Mouse (Mus musculus) kidney, adult 2 months (tissue): ENCODE data around the gene Anks1. TPM values are rescaled to one million over a fixed set of nuclear protein-coding genes. Genes with fewer than 3 reads are reported as not detected.

Experiments
- DNase-seq: peaks from one replicate; pipeline ENCODE4 v3.0.0; 2021
- H3K27ac ChIP-seq: fragments of 200-500 bp; 2 replicates; pipeline ENCODE4 v1.5.1; 2012; ENCODE audit warnings: low read depth, low read length, control low read depth, inconsistent platforms; ENCODE audit not compliant: insufficient read depth
- H3K27me3 ChIP-seq: fragments of 200-500 bp; replicated peaks from 2 replicates; pipeline ENCODE4 v1.6.1; 2012; ENCODE audit warnings: mild to moderate bottlenecking, moderate library complexity, low read length, inconsistent platforms; ENCODE audit not compliant: control insufficient read depth, insufficient read depth
- H3K36me3 ChIP-seq: fragments of 200-500 bp; 2 replicates; pipeline ENCODE4 v1.6.1; 2012; ENCODE audit warnings: mild to moderate bottlenecking, moderate library complexity, low read length, inconsistent platforms; ENCODE audit not compliant: control insufficient read depth, insufficient read depth
- H3K4me1 ChIP-seq: fragments of 200-500 bp; 2 replicates; pipeline ENCODE4 v1.6.1; 2011; ENCODE audit warnings: low read length; ENCODE audit not compliant: control insufficient read depth, insufficient read depth
- H3K4me3 ChIP-seq: fragments of 200-500 bp; 2 replicates; pipeline ENCODE4 v1.5.1; 2011; ENCODE audit warnings: mild to moderate bottlenecking, low read depth, low read length, control low read depth; ENCODE audit not compliant: insufficient read depth
- CTCF ChIP-seq: fragments of 200-500 bp; conservative IDR thresholded peaks from 2 replicates; pipeline ENCODE4 v1.5.1; 2011; ENCODE audit warnings: low read depth, mild to moderate bottlenecking, control low read depth, low read length, moderate library complexity, mixed read lengths; ENCODE audit not compliant: insufficient read depth, insufficient read length
- POLR2A ChIP-seq: fragments of 200-500 bp; IDR thresholded peaks from one replicate; pipeline ENCODE4 v1.6.1; 2011; ENCODE audit warnings: low read depth, low read length, control low read depth
- WGBS: fragments of 180-500 bp; shearing (Covaris S2); methylation state at CpG from one replicate; pipeline ENCODE4 v1.1.7; 2018; 5-methylcytosine and 5-hydroxymethylcytosine counted together
- polyA plus RNA-seq: library from polyadenylated mRNA; depleted of rRNA; stranded (reverse); fragments of >200 nt; gene quantifications from 2 replicates; pipeline ENCODE4 v1.2.3, GENCODE M21; 2012; rRNA removed

Gene Anks1
- polyA plus RNA-seq, 1 experiment: 36.7 TPM

GRCm38 (mm10) chr17:28101284-28101887, 192.3 kb downstream of the Anks1 start:
- Histone ChIP-seq H3K27me3 (no peaks in the 10 kb centered on the region), H3K27ac (no peak overlapping the region), H3K36me3 (no peaks in the 10 kb centered on the region), H3K4me1 (no peaks in the 10 kb centered on the region), H3K4me3 (no peak overlapping the region)
- 34% methylated on average over 12 of the region's 12 CpGs for WGBS
- DNase-seq: no peak
- TF ChIP-seq CTCF: no peak
- no peak for TF ChIP-seq POLR2A

GRCm38 (mm10) chr17:28101902-28102319, 192.8 kb downstream of the Anks1 start:
- Histone ChIP-seq H3K4me1 (no peaks in the 10 kb centered on the region), H3K4me3 (no peak overlapping the region), H3K36me3 (no peaks in the 10 kb centered on the region), H3K27me3 (no peaks in the 10 kb centered on the region), H3K27ac (no peak overlapping the region)
- TF ChIP-seq CTCF: no peak
- TF ChIP-seq POLR2A: no peak
- no peak for DNase-seq
- WGBS: 52% methylated on average over 10 of the region's 10 CpGs

DNA sequence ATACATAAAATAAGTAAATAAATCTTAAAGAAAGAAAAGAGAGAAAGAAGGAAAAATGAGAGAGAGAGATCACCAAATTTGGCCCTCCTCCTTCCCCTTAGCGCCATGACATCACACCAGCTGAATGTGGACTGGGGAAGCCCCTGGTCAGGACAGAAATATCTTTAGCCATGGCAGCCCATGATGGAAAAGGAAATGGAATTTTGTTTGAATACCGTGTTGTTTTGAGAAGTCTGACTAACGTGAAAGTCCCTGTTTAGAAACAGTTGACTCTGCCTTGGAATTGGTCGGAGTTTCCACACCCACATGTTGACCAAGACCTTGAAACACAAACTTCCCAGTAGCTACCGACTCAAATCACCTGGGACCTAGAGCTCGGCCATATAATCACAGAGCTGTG, 195.3 kb downstream of the Anks1 start:
- H3K27me3 ChIP-seq: no peaks in the 10 kb centered on the region
- no peaks in the 10 kb centered on the region for H3K4me1 ChIP-seq
- no peak overlapping the region for H3K27ac ChIP-seq
- 72% methylated on average over 6 of the region's 6 CpGs for WGBS
- H3K36me3 ChIP-seq: no peaks in the 10 kb centered on the region
- TF ChIP-seq POLR2A (no peak), CTCF (no peak)
- H3K4me3 ChIP-seq: no peak overlapping the region
- DNase-seq: no peak

DNA sequence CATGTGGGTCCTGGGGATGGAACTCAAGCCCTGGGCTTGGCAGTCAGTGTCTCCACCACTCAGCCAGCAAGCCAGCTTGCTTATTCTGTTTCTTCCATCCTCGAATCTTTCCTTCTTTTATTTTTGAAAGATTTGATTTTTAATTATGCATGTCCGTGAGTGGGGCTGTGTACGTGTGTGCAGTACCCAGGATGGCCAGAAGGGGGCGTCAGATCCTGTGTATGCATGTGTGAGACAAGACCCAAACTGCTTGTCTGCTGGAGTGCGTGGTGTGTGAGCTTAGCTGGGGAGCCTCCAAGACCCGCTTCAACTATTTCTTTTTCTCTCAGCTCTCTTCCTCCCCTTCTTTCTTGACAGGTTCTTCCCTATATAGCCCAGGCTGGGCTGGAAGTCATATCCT, 197.2 kb downstream of the Anks1 start:
- TF ChIP-seq POLR2A (no peak), CTCF (0 out of 2 replicates have a peak, but pooled peaks have one; percentile 26)
- WGBS: 80% methylated on average over 6 of the region's 6 CpGs

DNA sequence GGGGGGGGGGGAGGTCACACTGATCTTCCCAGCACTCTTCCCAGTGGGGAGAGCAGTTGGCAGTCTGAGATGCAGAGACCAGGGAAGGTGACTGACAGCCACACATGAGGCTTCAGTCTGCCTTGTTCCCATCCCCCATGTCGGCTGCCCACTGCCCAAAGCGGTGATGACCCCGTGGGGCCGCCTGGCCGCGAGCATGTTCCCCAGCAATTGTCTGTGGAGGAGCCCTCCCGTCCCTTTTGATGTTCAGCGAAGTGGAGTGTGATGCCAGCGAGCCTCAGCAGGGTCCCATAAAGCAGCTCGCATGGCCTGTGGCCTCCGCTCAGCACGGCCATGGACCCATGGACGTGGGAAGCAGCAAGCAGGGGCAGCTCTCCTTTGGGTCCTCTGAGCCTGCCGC, 198.2 kb downstream of the Anks1 start:
- Histone ChIP-seq H3K4me1 (no peaks in the 10 kb centered on the region), H3K27ac (no peak overlapping the region), H3K36me3 (no peaks in the 10 kb centered on the region), H3K4me3 (no peak overlapping the region), H3K27me3 (no peaks in the 10 kb centered on the region)
- TF ChIP-seq POLR2A: no peak
- TF ChIP-seq CTCF: no peak
- WGBS: 27% methylated on average over 14 of the region's 14 CpGs
- DNase-seq: no peak

More for the DNA sequence above, 197.2 kb downstream of the Anks1 start:
- Histone ChIP-seq H3K36me3 (no peaks in the 10 kb centered on the region), H3K27me3 (no peaks in the 10 kb centered on the region), H3K4me1 (no peaks in the 10 kb centered on the region), H3K27ac (no peak overlapping the region), H3K4me3 (no peak overlapping the region)
- no peak for DNase-seq

DNA sequence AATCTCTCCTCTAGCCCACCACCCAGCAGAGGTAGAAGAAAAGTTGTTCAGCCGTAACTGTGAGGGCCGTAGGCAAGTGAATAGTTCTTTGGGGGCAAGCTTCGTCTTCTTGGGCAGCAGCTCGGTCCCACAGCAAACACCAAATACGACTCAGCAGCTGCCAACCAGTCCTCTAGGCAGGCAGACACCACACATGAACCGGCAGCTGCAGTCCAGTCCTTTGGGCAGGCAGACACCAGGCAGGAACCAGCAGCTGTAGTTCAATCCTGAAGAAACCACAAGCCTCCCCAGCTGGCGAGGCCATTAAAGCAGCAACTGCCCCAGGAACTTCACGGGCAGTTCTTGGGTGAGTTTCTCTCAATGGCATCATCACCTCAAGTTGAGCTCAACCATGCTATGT, 203.2 kb downstream of the Anks1 start:
- DNase-seq: no peak
- Histone ChIP-seq H3K36me3 (no peaks in the 10 kb centered on the region), H3K27ac (no peak overlapping the region), H3K27me3 (no peaks in the 10 kb centered on the region), H3K4me1 (no peaks in the 10 kb centered on the region), H3K4me3 (no peak overlapping the region)
- WGBS: 91% methylated on average over 8 of the region's 8 CpGs
- TF ChIP-seq POLR2A (no peak), CTCF (no peak)

Other genes with a start within 250 kb of the Anks1 start
- gene Spdef, start 180.4 kb upstream of the Anks1 start, polyA plus RNA-seq: 0.09 and 0.45 TPM in 2 replicates
- gene D17Wsu92e, start 88.7 kb upstream of the Anks1 start, polyA plus RNA-seq: 162 and 189 TPM in 2 replicates
- 55.8 and 61.2 TPM in 2 replicates for gene Snrpc, start 71.2 kb upstream of the Anks1 start, polyA plus RNA-seq
- 8.0 and 9.6 TPM in 2 replicates for gene Uhrf1bp1, start 52.9 kb upstream of the Anks1 start, polyA plus RNA-seq
- 12.0 and 15.3 TPM in 2 replicates for gene Taf11, start 538 bp downstream of the Anks1 start, polyA plus RNA-seq
- 1.4 and 2.5 TPM in 2 replicates for gene Tcp11, start 171.3 kb downstream of the Anks1 start, polyA plus RNA-seq
- 2.4 and 5.4 TPM in 2 replicates for gene Scube3, start 232.8 kb downstream of the Anks1 start, polyA plus RNA-seq